Mouse (Mus musculus) cerebellum, adult 11 months (tissue): Measurements from ENCODE around the gene Itgb4.
A peak's percentile ranks its signal among the peaks of the same experiment; 100 is the strongest.
"Not testable (repeated sequence)": the region's sequence is repeated elsewhere in the genome, so short reads cannot be mapped to it uniquely, and the experiment has no call there.

Experiments
- DNase-seq: peaks from one replicate; pipeline ENCODE4 v3.0.0; 2022

Gene Itgb4

GRCm38 (mm10) chr11:116010146-116010545, 35.6 kb downstream of the Itgb4 start:
- DNase-seq = peak; percentile 53

GRCm38 (mm10) chr11:116010948-116011347, 36.4 kb downstream of the Itgb4 start:
- DNase-seq = no peak

GRCm38 (mm10) chr11:116011529-116012261, 37.2 kb downstream of the Itgb4 start:
- DNase-seq = no peak

- peak; percentile 68 for DNase-seq
These were observed 37.9 kb downstream of the Itgb4 start, which contains the start of gene Galk1 for GRCm38 (mm10) chr11:116012262-116012947. Gene Galk1 (minus strand): TSS chr11:116012719.

- no peak for DNase-seq
These were observed 40.3 kb downstream of the Itgb4 start for GRCm38 (mm10) chr11:116014821-116015220.

GRCm38 (mm10) chr11:116018106-116018505, 43.6 kb downstream of the Itgb4 start:
- DNase-seq = peak; percentile 54

GRCm38 (mm10) chr11:116018867-116019266, 44.4 kb downstream of the Itgb4 start:
- not testable (repeated sequence) for DNase-seq

GRCm38 (mm10) chr11:116019360-116019791, 44.9 kb downstream of the Itgb4 start:
- DNase-seq = no peak

- DNase-seq = no peak
These were observed 45.5 kb downstream of the Itgb4 start for GRCm38 (mm10) chr11:116019976-116020411.

GRCm38 (mm10) chr11:116020519-116020922, 46.0 kb downstream of the Itgb4 start:
- DNase-seq = no peak

- no peak for DNase-seq
These were observed 47.1 kb downstream of the Itgb4 start for GRCm38 (mm10) chr11:116021328-116022220.

GRCm38 (mm10) chr11:116022256-116022780, 47.8 kb downstream of the Itgb4 start:
- no peak for DNase-seq

- DNase-seq = not testable (repeated sequence)
These were observed 48.7 kb downstream of the Itgb4 start for GRCm38 (mm10) chr11:116023074-116023770.

GRCm38 (mm10) chr11:116023771-116024355, 49.4 kb downstream of the Itgb4 start:
- peak; percentile 86 for DNase-seq

- peak; percentile 96 for DNase-seq
These were observed 49.9 kb downstream of the Itgb4 start for GRCm38 (mm10) chr11:116024356-116024808.

GRCm38 (mm10) chr11:116025056-116025845, 50.7 kb downstream of the Itgb4 start:
- DNase-seq = no peak

GRCm38 (mm10) chr11:116027756-116028155, 53.2 kb downstream of the Itgb4 start, which contains the start of gene H3f3b:
Gene H3f3b (minus strand): TSS chr11:116027962.
- DNase-seq = no peak

GRCm38 (mm10) chr11:116028177-116028865, 53.8 kb downstream of the Itgb4 start:
- no peak for DNase-seq

GRCm38 (mm10) chr11:116029086-116029865, 54.8 kb downstream of the Itgb4 start:
- DNase-seq = no peak
